Mouse (Mus musculus) urinary bladder, postnatal 14 days (tissue): ENCODE data around the gene Pdlim5.
"Not testable (repeated sequence)": the region's sequence is repeated elsewhere in the genome, so short reads cannot be mapped to it uniquely, and the experiment has no call there.

Experiments used
- DNase-seq: peaks from one replicate; pipeline ENCODE4 v3.0.0; 2021; ENCODE audit warnings: low spot score

The Pdlim5 gene

GRCm38 (mm10) chr3:142395520-142396193, at the start of gene Pdlim5:
Pdlim5 (minus strand) TSS chr3:142395696.
- peak; percentile 95 for DNase-seq

GRCm38 (mm10) chr3:142443710-142444043, 48.2 kb upstream of the Pdlim5 start:
- no peak for DNase-seq

- peak; percentile 95 for DNase-seq
These were observed 47.7 kb upstream of the Pdlim5 start for GRCm38 (mm10) chr3:142443006-142443709.

- no peak for DNase-seq
These were observed 46.7 kb upstream of the Pdlim5 start for GRCm38 (mm10) chr3:142442161-142442560.

GRCm38 (mm10) chr3:142441142-142441541, 45.6 kb upstream of the Pdlim5 start:
- no peak for DNase-seq

GRCm38 (mm10) chr3:142440191-142440590, 44.7 kb upstream of the Pdlim5 start:
- DNase-seq: no peak

- DNase-seq: peak; percentile 49
These were observed 44.1 kb upstream of the Pdlim5 start for GRCm38 (mm10) chr3:142439591-142440093.

GRCm38 (mm10) chr3:142438630-142439029, 43.1 kb upstream of the Pdlim5 start:
- DNase-seq: not testable (repeated sequence)

- no peak for DNase-seq
These were observed 41.3 kb upstream of the Pdlim5 start for GRCm38 (mm10) chr3:142436824-142437223.

GRCm38 (mm10) chr3:142436212-142436611, 40.7 kb upstream of the Pdlim5 start:
- DNase-seq: no peak

GRCm38 (mm10) chr3:142434786-142435168, 39.3 kb upstream of the Pdlim5 start:
- DNase-seq: no peak

- DNase-seq: no peak
These were observed 38.8 kb upstream of the Pdlim5 start for GRCm38 (mm10) chr3:142434127-142434785.

- DNase-seq: no peak
These were observed 36.0 kb upstream of the Pdlim5 start for GRCm38 (mm10) chr3:142431481-142431880.

- DNase-seq: no peak
These were observed 34.6 kb upstream of the Pdlim5 start for GRCm38 (mm10) chr3:142430048-142430447.

- no peak for DNase-seq
These were observed 31.3 kb upstream of the Pdlim5 start for GRCm38 (mm10) chr3:142426806-142427205.

- no peak for DNase-seq
These were observed 28.6 kb upstream of the Pdlim5 start for GRCm38 (mm10) chr3:142424134-142424533.

GRCm38 (mm10) chr3:142423501-142423917, 28.0 kb upstream of the Pdlim5 start:
- no peak for DNase-seq

- DNase-seq: no peak
These were observed 26.7 kb upstream of the Pdlim5 start for GRCm38 (mm10) chr3:142422229-142422628.

GRCm38 (mm10) chr3:142421470-142421869, 26.0 kb upstream of the Pdlim5 start:
- DNase-seq: no peak

GRCm38 (mm10) chr3:142417996-142418395, 22.5 kb upstream of the Pdlim5 start:
- DNase-seq: no peak

GRCm38 (mm10) chr3:142413345-142413885, 17.9 kb upstream of the Pdlim5 start:
- DNase-seq: no peak

GRCm38 (mm10) chr3:142410930-142411329, 15.4 kb upstream of the Pdlim5 start:
- DNase-seq: no peak
